Mouse (Mus musculus): ENCODE results near the gene Ntrk1.

DNA sequence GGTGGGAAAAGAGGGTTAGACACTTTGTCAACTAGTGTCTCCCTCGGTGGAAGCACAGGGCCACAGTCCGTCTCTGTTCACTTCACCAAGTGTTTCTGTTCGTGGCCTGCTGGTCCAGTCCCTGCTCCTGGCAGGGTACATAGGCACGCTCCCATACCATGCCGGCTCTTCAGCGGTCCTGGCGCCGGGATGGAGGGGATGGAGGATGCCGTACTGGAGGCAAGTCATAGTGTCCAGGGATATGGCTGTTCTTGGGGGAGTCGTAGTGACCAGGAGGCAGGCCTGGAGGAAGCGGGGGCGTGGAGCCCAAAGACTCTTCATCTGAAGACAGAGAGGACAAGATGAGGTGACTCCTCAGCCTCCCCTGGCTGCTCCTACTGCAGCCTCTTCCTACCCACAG is 45.0 kb downstream of the Ntrk1 start:
- TF ChIP-seq CTCF (IDR thresholded peaks at IDR 0.05; ENCODE audit: low read depth) (no peak), EP300 (IDR thresholded peaks at IDR 0.05; ENCODE audit: low read depth) (no peak)

All from heart, postnatal 0 days (tissue).